Mouse (Mus musculus): ENCODE measurements around the gene Iqcc.

Gene Iqcc

DNA sequence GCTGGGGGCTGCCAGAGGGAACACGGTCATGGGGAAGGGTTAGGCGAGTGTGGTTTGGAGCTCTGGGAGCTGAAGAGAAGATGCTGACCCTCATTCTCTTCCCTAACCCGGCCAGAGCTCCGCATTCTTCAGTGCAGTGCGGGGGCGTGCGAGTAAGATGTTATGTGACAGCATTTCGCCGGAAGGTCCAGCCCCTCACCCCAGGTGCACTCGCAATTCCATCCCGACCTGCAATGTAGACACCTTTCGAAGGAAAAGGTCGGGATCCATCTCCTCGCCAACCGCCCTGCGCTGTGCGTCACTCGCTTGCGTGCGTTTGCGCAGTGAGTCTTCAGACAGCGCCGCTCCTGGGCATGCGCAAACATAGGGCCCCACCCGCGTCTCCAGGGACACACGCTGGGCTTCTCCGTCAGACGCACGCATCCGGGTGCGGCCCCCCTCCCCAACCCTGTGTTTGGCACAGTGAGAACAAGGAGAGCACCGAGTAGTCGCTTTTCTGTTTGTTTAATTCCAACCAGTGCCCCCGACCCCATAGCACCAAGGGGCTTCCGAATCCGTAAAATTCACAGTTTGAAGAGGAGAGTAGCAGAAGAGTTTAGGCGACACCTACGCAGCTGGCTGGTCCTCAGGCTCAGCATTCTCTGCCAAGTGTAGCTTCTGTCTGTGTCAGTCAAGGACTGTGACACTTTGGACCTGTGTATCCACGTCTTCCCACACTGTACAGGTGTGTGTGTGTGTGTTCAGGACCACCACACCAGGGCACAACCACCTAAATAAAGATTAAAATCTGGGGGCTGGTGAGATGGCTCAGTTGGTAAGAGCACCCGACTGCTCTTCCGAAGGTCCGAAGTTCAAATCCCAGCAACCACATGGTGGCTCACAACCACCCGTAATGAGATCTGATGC, at the start of gene Iqcc:
TSS of gene Iqcc (minus strand) at position 314 of the 906 bp plus-strand sequence.
- peak; percentile 93 for DNase-seq (ENCODE audit: low read depth, low spot score)

GRCm38 (mm10) chr4:129662255-129662813, 43.4 kb upstream of the Iqcc start:
- DNase-seq (ENCODE audit: low read depth, low spot score), result no peak

GRCm38 (mm10) chr4:129661584-129661983, 42.7 kb upstream of the Iqcc start:
- DNase-seq (ENCODE audit: low read depth, low spot score), result no peak

DNA sequence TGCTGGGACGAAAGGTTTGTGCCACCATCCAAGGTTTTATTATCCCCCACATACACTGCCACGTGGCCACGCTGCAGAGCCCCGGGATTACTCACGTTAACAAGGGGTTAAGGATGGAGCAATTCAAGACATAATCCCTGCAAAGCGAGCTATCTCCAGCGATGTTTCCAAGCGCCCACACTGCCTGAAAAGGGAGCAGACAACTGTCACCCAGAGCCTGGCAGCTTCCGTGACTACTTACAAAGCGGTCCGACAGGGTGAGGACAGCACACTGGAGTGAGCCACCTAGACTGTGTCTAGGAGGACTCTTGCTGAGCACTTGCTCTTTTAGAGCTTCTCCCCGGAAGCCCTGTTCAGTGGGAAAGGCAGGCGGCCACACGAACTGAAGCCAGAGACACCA, 35.9 kb upstream of the Iqcc start:
- DNase-seq (ENCODE audit: low read depth, low spot score), result no peak

DNA sequence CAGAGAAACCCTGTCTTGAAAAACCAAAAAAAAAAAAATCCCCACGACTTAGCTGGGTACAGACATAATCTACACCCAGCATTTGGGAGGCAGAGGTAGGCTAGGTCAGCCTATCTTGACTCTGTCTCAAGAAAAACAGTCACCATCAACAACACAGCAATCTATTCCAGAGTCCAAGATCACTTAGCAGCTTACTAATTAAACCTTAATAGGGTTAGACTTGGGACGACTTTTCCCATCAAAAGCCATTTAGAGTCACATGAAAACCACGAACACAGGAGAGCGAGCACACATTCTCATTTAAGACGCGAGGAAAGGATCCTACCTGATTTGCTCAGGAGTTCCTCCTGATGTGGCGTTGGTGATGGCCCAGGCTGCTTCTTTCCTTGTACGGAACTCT, 31.5 kb upstream of the Iqcc start:
- DNase-seq (ENCODE audit: low read depth, low spot score), result no peak

DNA sequence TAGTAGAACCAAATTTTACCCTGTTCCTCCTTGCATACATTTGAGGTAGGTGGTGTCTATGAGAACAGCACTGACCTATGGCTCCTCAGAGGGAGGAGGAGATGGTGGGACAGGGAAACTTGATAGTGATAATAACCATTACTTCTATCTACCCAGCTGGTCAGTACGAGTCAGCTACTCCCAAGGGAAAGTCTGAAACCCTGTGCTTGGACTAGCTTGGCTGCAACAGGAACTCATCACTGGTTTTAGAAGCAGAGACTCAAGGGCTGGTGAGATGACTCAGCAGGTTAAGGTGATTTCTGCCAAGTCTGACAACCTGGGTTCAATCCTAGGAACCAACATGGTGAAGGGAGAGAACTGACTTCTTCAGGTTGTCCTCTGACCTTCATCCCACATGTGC, 29.8 kb upstream of the Iqcc start:
- no peak for DNase-seq (ENCODE audit: low read depth, low spot score)

DNA sequence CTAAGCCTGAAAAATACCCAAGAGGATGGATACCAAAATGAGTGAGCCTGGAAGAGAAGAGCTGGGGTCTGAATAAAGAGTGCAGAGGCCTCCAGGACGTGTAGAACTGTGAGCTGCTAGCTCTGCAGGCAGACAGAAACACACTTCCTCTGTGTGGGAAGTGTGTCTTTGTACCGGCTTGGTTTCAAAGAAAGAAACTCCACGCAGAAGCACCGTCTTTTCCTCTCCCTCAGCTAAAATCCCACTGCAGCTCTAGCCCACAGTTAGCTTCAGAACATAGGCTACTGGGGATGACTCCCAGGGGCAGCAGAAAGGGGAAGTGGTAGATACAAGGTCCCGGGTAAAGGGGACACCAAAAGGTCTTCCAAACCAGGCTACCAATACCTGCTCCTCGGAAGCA, 26.3 kb upstream of the Iqcc start:
- DNase-seq (ENCODE audit: low read depth, low spot score), result no peak

DNA sequence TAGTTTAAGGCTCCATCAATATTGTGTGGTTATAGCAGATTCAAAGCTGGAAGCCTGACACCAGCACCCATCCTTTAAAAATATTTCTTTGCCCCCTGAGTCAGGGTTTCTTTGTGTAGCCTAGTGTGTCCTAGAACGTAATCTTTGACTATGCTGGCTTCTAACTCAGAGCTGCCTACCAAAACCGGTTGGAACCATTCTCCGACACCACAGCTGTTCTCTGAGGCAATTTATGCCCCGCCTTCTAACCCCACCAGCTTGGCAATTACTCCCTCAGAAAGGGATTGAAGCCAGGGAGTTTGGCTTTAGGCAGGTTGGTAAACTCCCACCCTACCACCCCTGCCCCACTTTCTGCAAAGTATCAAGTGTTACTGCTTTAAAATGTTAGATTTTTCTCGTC, 22.9 kb upstream of the Iqcc start:
- no peak for DNase-seq (ENCODE audit: low read depth, low spot score)

- DNase-seq (ENCODE audit: low read depth, low spot score), result peak; percentile 98
Measured at GRCm38 (mm10) chr4:129640638-129641467, 22.0 kb upstream of the Iqcc start, which contains the start of gene Txlna. Gene Txlna (minus strand): TSS chr4:129641065.

DNA sequence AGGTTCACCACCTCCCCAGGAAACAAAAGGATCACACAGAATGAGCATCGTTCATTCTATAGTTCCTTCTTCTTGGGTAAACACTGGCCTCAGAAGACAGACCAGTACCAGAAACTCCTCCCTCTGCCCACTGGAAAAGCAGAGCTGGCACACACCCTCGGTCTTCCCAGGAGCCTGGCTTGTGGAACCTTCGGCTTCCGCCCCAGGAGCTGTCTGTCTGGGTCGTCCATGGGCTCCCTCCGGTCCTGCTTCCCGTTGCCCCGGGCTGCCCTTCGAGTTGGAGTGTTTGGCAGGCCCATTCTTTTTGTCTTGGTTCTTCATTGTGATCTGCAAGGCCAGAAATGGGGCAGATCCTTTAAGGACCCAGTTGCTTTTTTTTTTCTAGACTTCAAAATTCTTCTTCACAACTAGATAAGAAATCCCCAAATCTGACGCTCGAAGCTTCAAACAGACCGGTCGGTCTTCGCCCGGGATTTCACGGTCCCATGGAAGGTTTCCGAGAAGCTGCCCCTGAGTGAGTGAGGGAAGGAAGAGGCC, 21.3 kb upstream of the Iqcc start:
- no peak for DNase-seq (ENCODE audit: low read depth, low spot score)

- DNase-seq (ENCODE audit: low read depth, low spot score), result no peak
Measured at GRCm38 (mm10) chr4:129639221-129639620, 20.3 kb upstream of the Iqcc start.

DNA sequence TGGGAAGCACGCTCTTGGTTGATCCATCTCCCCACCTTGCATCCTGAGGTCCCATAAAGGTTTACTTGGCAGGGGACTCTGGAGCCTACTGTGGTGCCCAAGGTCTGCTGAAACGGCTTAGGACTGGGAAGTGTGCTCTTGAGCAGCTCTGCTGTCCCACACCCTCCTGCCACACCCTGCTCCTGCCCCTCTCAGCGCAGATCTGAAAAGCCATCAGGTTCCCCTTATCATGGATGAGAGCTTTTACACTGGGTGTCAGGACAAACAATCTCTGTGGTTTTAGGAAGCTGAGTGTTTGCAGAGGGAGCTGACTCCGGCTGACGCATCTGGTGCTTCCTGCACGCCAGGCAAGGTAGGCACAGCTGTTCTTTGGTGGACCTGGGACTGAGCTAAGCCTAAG, 15.0 kb upstream of the Iqcc start:
- no peak for DNase-seq (ENCODE audit: low read depth, low spot score)

GRCm38 (mm10) chr4:129631867-129632266, 13.0 kb upstream of the Iqcc start:
- no peak for DNase-seq (ENCODE audit: low read depth, low spot score)

DNA sequence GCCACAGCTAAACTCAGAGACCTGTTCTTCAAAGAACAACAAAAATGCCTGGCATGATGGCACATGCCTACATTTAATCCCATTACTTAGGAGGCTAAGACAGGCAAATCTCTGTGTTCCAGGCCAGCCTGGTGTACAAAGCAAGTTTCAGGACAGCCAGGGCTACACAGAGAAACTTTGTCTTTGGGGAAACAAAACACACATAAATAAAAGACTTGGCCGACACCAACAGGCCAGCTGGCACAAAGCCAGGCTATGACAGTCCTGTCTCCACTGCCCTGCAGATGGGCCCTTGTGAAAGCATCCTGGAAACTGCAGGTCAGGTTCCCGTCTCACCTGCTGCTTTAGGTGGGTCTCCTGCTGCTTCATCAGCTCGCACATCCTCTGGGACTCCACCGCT, 12.0 kb upstream of the Iqcc start:
- DNase-seq (ENCODE audit: low read depth, low spot score), result no peak

DNA sequence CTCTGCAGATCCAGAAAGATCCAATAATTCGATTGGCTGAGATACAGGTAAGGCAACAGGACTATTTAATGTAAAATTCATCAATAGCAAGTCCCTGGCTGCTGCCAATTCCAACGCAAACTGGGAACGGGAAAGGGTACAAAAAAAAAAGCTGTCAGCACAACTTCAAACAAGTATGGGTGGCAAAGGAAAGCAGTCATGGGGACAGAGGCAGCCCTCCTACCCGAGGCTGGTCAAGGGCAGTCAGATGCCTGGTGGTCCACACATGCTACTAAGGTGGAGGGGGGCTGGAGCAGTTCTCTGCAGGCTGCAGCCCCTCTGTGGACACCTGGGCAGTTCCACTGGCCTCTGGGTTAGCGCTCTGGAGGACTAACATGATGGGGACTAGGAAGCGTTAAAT, 7.1 kb upstream of the Iqcc start:
- DNase-seq (ENCODE audit: low read depth, low spot score), result no peak

DNA sequence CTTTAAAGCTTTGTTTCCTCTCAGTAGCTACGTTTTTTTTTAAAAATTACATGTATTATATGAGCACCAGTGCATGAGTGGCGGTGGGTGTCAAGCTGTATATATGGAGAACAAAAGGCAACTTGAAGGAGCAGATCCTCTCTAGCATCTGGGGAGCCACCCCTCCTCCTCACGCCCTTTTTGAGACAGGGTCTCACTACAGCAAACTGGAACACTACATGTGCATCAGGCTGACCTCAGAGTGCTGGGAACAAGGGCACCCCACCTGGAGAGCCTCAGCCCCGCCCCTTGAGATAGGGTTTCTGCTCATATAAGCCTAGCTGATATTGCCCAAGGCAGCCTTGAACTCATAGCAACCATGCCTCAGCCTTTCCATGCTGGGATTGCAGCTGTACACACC, 6.6 kb upstream of the Iqcc start:
- no peak for DNase-seq (ENCODE audit: low read depth, low spot score)

DNA sequence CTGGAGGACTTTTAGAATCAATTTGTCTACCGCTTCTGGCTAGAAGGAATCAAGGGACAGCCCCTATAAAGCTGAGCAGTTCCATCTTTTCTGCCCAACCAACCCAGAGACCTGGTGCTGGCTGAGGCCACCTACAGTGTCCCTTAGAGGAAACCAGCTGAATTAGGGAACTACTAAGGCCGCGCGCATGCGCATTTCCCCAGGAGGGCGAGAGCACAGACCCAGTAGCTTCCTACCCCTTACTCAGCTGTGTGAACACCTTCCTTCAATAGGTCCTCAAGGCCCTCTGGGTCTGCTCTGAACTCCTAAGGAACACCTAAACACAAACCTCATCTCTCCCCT, 6.1 kb upstream of the Iqcc start:
- DNase-seq (ENCODE audit: low read depth, low spot score), result no peak

DNA sequence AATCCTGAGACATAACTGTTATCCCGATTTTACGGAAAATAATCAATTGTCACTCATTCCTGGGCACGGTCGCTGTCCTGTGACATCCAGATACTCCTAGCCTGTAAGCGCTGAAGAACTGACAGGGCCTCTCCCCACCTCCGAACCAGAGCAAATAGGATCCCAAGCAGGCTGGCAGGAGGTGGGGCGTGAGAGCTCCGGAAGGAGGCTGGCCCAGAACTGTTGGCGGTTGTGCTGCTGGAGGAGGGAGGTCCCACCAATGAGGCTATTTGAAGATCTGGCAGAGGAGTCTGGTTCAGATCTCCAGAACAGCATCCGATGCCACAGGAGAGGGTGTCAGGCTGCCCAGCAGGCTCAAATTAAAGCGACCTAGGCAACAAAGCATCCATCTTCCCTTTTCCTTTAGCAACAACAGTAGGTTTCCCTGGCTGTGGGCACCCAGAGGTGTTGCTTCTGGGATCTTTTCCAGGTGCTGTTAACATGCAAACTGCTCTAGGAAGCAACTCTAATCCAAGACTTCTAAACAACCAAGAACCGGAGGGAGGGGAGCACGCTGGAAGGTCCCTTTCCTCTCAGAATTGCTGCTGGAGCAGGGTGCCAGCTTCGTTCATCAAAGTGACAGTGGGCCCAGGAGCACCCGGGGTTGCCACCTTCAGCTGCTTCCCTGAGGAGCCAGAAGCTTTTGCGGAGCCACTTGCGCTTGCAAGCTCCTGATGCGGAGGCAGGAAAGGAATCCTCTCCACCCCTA, 5.6 kb upstream of the Iqcc start:
- peak; percentile 90 for DNase-seq (ENCODE audit: low read depth, low spot score)

DNA sequence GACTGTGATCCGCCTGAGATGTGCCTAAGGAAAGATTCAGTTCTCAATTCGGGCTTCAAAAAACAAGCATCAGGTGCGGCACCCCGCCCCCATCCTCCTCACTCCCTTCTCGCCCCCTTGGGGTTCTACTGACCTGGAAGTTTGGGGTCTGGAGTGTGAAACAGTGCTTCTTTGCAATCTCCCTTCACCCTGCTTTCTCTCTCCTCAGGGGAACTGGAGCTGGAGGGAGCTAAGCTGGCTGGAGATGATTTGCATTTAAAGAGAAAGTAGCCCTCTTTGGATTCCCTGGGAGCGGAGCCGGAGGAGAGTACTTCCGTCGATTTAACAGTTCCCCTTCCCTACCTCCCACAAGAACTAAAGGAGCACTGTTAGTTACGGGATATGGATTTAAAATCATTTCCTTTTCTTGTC, 4.8 kb upstream of the Iqcc start, which contains the start of gene Ccdc28b:
TSS of gene Ccdc28b (minus strand) at position 267 of the 411 bp plus-strand sequence.
- DNase-seq (ENCODE audit: low read depth, low spot score), result peak; percentile 43

- no peak for DNase-seq (ENCODE audit: low read depth, low spot score)
Measured at GRCm38 (mm10) chr4:129622803-129623535, 4.1 kb upstream of the Iqcc start.

All from mesoderm, embryonic 11.5 days (tissue).